Mouse (Mus musculus) kidney, embryonic 15.5 days (tissue): ENCODE measurements at regions not wholly inside any gene's neighbourhood (a gene's known extent, or its start where the extent isn't known, plus 50 kb on each side); places are given as distances from the start of the nearest gene placed in this dataset.
A peak's percentile ranks its signal among the peaks of the same experiment; 100 is the strongest.

Experiments used
- ATAC-seq: fragments of 200-750 bp; cut with Nextera tagmentation; replicated peaks from 2 replicates; pipeline ENCODE4 v1.8.0; 2017; ENCODE audit warnings: moderate TSS enrichment; ENCODE audit not compliant: low FRiP score
- H3K27ac ChIP-seq: fragments of 300-500 bp; sonication (generic); 2 replicates; pipeline ENCODE4 v1.5.1; 2015; ENCODE audit warnings: mild to moderate bottlenecking, inconsistent platforms
- H3K27me3 ChIP-seq: fragments of 300-500 bp; sonication (generic); 2 replicates; pipeline ENCODE4 v1.6.1; 2015; ENCODE audit warnings: inconsistent platforms
- H3K36me3 ChIP-seq: fragments of 300-500 bp; sonication (generic); 2 replicates; pipeline ENCODE4 v1.6.1; 2015; ENCODE audit warnings: inconsistent platforms
- H3K4me1 ChIP-seq: fragments of 300-500 bp; sonication (generic); 2 replicates; pipeline ENCODE4 v1.6.1; 2015; ENCODE audit warnings: inconsistent platforms
- H3K4me2 ChIP-seq: fragments of 300-500 bp; sonication (generic); 2 replicates; pipeline ENCODE4 v1.6.1; 2015; ENCODE audit warnings: moderate library complexity, mild to moderate bottlenecking, inconsistent platforms
- H3K4me3 ChIP-seq: fragments of 300-500 bp; sonication (generic); replicated peaks from 2 replicates; pipeline ENCODE4 v1.5.1; 2015; ENCODE audit warnings: mild to moderate bottlenecking, inconsistent platforms
- H3K9ac ChIP-seq: fragments of 300-500 bp; sonication (generic); 2 replicates; pipeline ENCODE4 v1.6.1; 2015; ENCODE audit warnings: mild to moderate bottlenecking, inconsistent platforms
- H3K9me3 ChIP-seq: fragments of 300-500 bp; sonication (generic); replicated peaks from 2 replicates; pipeline ENCODE4 v1.6.1; 2016; ENCODE audit warnings: inconsistent platforms
- WGBS: fragments of 180-500 bp; shearing (Covaris S2); methylation state at CpG from one replicate; pipeline ENCODE4 v1.1.7; 2015; ENCODE audit warnings: mixed read lengths; 5-methylcytosine and 5-hydroxymethylcytosine counted together

DNA sequence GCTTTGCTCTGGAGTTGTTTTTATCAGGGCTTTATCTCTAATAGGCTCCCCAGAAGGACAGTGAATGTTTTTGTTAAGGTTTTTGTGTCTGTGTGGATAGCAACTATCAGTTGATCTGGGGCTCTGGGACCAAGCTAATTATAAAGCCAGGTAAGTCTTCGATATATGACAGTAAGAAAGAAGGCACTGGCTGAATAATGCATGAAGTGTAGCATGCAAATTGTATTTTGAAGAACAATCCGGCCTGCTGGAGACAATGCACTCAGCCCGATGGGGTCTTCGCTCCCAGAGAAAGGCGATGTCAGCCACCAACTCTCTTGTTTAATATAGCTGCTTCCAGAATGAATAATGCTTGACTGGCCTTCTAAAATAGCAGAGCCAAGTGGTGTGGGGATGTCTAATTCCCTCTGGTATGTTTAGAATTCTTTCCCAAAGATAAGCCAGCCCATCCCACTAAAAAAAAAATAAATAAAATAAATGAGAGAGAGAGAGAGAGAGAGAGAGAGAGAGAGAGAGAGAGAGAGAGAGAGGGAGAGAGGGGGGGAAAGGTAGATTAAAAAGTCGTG is 68.6 kb downstream of the Dad1 start:
- H3K9me3 ChIP-seq: no peaks in the 10 kb centered on the region
- no peak for ATAC-seq
- H3K4me3 ChIP-seq: no peak overlapping the region
- no peak overlapping the region for H3K4me2 ChIP-seq
- H3K27me3 ChIP-seq: no peaks in the 10 kb centered on the region
- H3K9ac ChIP-seq: no peak overlapping the region
- peaks cover 22% of the 10 kb centered on the region for H3K4me1 ChIP-seq
- WGBS: 74% methylated on average over 6 of the region's 6 CpGs
- no peaks in the 10 kb centered on the region for H3K36me3 ChIP-seq
- H3K27ac ChIP-seq: no peak overlapping the region

DNA sequence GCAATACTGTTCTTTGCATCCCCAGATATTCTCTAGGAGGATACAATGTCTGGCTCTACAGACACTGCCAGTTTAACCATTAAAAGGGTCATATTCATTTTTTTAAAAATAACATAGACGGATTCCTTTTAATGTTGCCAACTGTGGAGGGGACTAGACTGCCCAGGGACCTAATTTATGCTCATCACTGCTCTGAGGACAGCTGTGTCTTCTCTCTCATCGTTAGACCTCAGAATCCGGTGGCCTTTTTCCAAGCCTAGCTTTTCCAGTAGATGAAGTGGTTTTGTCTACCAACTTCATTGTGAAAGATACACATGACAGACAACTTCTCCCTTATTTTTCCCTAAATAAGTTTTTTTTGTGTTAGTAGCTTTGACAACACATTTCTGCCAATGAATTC is 70.0 kb downstream of the Dad1 start:
- H3K4me2 ChIP-seq: no peak overlapping the region
- no peak overlapping the region for H3K4me3 ChIP-seq
- H3K36me3 ChIP-seq: no peaks in the 10 kb centered on the region
- no peaks in the 10 kb centered on the region for H3K27me3 ChIP-seq
- H3K9ac ChIP-seq: no peak overlapping the region
- no peak for ATAC-seq
- WGBS: 64% methylated on average over 3 of the region's 3 CpGs
- no peaks in the 10 kb centered on the region for H3K9me3 ChIP-seq
- H3K4me1 ChIP-seq: 0 out of 2 replicates have a peak, but pooled peaks cover 11% of the 10 kb centered on the region
- no peak overlapping the region for H3K27ac ChIP-seq

DNA sequence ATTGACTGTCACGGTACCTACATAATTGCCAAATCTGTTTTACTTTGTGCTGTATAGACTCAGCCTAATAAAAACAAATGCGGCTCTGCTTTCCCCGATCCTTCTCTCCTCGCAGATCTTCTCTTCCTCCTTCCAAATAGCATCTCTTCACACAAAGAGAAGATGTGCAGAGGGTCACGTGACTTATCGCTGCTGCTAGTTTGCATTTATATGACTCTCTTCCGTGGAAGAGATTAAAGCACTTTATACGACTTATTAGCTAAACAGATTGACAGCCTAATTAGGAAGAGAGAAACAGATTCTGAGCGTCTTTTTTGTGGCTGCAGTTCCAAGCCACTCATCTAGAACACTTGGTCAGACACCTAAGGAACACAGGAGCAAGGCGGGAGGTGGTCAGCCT is 71.1 kb downstream of the Dad1 start:
- 65% methylated on average over 10 of the region's 10 CpGs for WGBS
- Histone ChIP-seq H3K9ac (no peak overlapping the region), H3K27me3 (no peaks in the 10 kb centered on the region), H3K4me1 (0 out of 2 replicates have a peak, but pooled peaks cover 11% of the 10 kb centered on the region), H3K4me2 (no peak overlapping the region), H3K36me3 (no peaks in the 10 kb centered on the region), H3K4me3 (no peak overlapping the region), H3K9me3 (no peaks in the 10 kb centered on the region), H3K27ac (no peak overlapping the region)
- ATAC-seq: no peak

DNA sequence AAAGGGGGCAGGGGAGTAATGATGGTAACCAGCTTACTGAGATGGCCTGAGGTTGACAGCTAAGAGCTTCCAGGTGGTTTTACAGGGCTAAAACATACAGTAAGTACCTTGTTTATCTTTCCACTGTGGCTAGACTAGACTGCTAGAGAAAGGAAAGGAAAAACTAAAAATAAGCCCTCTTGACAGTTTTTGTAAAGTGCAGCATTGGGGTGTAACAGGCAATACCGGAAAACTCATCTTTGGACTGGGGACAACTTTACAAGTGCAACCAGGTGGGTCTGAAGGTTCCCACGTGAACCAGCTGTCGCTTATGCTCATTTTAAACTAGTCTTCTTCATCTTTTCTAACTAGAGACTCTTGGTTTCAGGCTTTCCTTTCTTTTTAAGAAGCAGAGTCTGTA is 72.6 kb downstream of the Dad1 start:
- no peak for ATAC-seq
- Histone ChIP-seq H3K4me2 (no peak overlapping the region), H3K4me3 (no peak overlapping the region), H3K27me3 (no peaks in the 10 kb centered on the region), H3K4me1 (0 out of 2 replicates have a peak, but pooled peaks cover 11% of the 10 kb centered on the region), H3K27ac (no peak overlapping the region), H3K9me3 (no peaks in the 10 kb centered on the region), H3K9ac (no peak overlapping the region), H3K36me3 (no peaks in the 10 kb centered on the region)
- WGBS: 77% methylated on average over 3 of the region's 3 CpGs

- Histone ChIP-seq H3K27ac (peak overlapping the region; percentile 32; the same call in 1 of the 2 replicates), H3K4me3 (no peak overlapping the region), H3K9me3 (no peaks in the 10 kb centered on the region), H3K4me2 (no peak overlapping the region), H3K9ac (no peak overlapping the region), H3K36me3 (no peaks in the 10 kb centered on the region), H3K4me1 (0 out of 2 replicates have a peak, but pooled peaks cover 11% of the 10 kb centered on the region), H3K27me3 (no peaks in the 10 kb centered on the region)
- 79% methylated on average over 3 of the region's 3 CpGs for WGBS
- ATAC-seq: no peak
These were observed 73.2 kb downstream of the Dad1 start for GRCm38 (mm10) chr14:54180754-54181153.

DNA sequence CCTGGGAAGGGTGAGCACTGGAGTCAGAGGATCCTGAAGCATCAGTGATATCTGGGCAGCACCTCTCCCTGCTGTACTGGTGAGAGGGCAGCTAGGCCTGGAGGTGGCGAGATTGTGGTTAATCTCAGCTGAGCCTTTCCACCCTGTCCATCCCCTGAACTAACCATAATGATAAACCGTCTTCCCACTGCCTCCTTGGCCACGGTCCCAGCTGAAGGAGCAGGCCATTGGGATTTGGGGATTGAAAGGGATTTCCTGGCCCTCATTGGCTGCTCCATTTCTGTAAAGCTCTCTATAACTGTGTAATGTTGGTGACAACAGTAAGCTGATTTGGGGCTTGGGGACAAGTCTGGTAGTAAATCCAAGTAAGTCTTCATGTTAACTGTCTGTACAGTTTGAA is 73.6 kb downstream of the Dad1 start:
- Histone ChIP-seq H3K27ac (peak overlapping the region; percentile 32; the same call in 1 of the 2 replicates), H3K27me3 (no peaks in the 10 kb centered on the region), H3K9me3 (no peaks in the 10 kb centered on the region), H3K4me2 (no peak overlapping the region), H3K36me3 (no peaks in the 10 kb centered on the region), H3K9ac (no peak overlapping the region), H3K4me1 (0 out of 2 replicates have a peak, but pooled peaks cover 11% of the 10 kb centered on the region), H3K4me3 (no peak overlapping the region)
- WGBS: 68% methylated on average over 3 of the region's 3 CpGs
- no peak for ATAC-seq

GRCm38 (mm10) chr14:54178856-54179255 is 75.0 kb downstream of the Dad1 start:
- H3K9me3 ChIP-seq: no peaks in the 10 kb centered on the region
- 92% methylated on average over 3 of the region's 3 CpGs for WGBS
- H3K4me3 ChIP-seq: no peak overlapping the region
- H3K9ac ChIP-seq: no peak overlapping the region
- H3K4me2 ChIP-seq: no peak overlapping the region
- no peaks in the 10 kb centered on the region for H3K27me3 ChIP-seq
- H3K27ac ChIP-seq: no peak overlapping the region
- 0 out of 2 replicates have a peak, but pooled peaks cover 11% of the 10 kb centered on the region for H3K4me1 ChIP-seq
- H3K36me3 ChIP-seq: no peaks in the 10 kb centered on the region
- no peak for ATAC-seq

- Histone ChIP-seq H3K36me3 (no peaks in the 10 kb centered on the region), H3K9me3 (no peaks in the 10 kb centered on the region), H3K9ac (no peak overlapping the region), H3K27me3 (no peaks in the 10 kb centered on the region), H3K4me3 (no peak overlapping the region), H3K27ac (no peak overlapping the region), H3K4me1 (0 out of 2 replicates have a peak, but pooled peaks cover 11% of the 10 kb centered on the region), H3K4me2 (no peak overlapping the region)
- WGBS: 71% methylated on average over 14 of the region's 14 CpGs
- no peak for ATAC-seq
These were observed 77.4 kb downstream of the Dad1 start for GRCm38 (mm10) chr14:54176469-54176868.

DNA sequence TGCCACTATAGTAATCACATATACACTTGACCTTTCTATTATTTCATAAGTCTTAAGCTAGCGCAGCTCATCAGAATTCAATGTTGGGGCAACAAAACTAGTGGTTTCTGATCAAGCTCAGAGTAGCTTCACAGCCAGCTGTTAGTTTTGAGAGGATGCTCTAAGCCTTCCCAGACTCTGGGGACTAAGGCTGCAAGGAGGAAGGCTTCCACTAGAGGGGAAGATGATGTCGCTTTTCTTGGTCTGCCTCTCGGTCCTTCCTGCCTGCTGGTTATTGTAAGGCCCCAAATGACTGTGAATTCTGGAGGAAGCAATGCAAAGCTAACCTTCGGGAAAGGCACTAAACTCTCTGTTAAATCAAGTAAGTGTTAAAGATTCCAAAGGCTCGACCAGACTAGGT is 78.4 kb downstream of the Dad1 start:
- no peaks in the 10 kb centered on the region for H3K27me3 ChIP-seq
- H3K36me3 ChIP-seq: no peaks in the 10 kb centered on the region
- no peaks in the 10 kb centered on the region for H3K9me3 ChIP-seq
- 72% methylated on average over 5 of the region's 5 CpGs for WGBS
- ATAC-seq: no peak
- no peak overlapping the region for H3K4me3 ChIP-seq
- no peak overlapping the region for H3K9ac ChIP-seq
- no peak overlapping the region for H3K27ac ChIP-seq
- no peak overlapping the region for H3K4me2 ChIP-seq
- 0 out of 2 replicates have a peak, but pooled peaks cover 8% of the 10 kb centered on the region for H3K4me1 ChIP-seq

- Histone ChIP-seq H3K4me1 (0 out of 2 replicates have a peak, but pooled peaks cover 3% of the 10 kb centered on the region), H3K27ac (no peak overlapping the region), H3K4me2 (no peak overlapping the region), H3K36me3 (no peaks in the 10 kb centered on the region), H3K4me3 (no peak overlapping the region), H3K9me3 (no peaks in the 10 kb centered on the region), H3K27me3 (no peaks in the 10 kb centered on the region), H3K9ac (no peak overlapping the region)
- no peak for ATAC-seq
- WGBS: 82% methylated on average over 5 of the region's 5 CpGs
These were observed 80.6 kb downstream of the Dad1 start for GRCm38 (mm10) chr14:54173316-54173715.

DNA sequence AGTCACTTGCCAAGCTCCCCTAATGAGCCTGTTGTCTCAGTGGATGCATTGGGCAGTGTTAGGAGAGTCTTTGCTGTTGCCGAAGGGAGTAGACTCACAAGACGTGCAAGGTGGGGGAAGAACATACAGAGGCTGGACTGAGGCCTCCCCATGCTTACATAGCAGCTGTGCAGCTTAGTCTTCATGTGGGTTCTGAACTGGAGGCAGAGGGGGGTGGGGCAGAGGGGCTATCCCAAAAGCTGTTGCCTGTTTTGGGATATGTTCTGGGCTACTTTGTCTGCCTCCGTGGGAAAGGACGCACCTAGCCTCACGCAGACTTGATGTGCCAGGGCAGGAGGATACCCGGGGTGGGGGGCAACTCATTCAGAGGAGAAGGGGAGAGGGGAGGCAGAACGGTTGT is 84.7 kb downstream of the Dad1 start:
- 83% methylated on average over 7 of the region's 7 CpGs for WGBS
- Histone ChIP-seq H3K27me3 (no peaks in the 10 kb centered on the region), H3K4me3 (no peak overlapping the region), H3K27ac (no peak overlapping the region), H3K4me1 (0 out of 2 replicates have a peak, but pooled peaks cover 8% of the 10 kb centered on the region), H3K4me2 (no peak overlapping the region), H3K9ac (no peak overlapping the region), H3K36me3 (no peaks in the 10 kb centered on the region), H3K9me3 (no peaks in the 10 kb centered on the region)
- ATAC-seq: no peak

DNA sequence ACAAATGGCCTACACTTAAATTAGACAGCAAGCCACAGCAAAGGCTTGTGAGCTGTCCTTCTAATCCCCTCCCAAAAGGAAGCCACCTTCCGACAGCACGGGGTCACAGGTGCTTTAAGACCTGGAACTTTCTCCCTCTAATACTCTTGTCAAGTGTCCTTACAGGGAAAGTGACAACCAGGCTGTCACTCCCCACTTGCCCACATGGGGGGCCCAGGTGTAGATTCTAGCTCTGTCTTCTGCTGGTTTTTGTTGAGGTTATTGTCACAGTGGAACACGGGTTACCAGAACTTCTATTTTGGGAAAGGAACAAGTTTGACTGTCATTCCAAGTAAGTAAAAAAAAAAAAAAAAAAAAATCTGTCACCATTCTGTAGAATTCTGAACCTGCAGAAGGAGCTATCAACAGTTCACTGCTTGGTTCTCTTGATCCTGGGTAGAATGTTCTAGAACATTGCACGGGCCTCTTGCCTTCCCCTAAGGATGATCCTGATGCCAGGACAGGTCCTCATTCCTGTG is 85.4 kb downstream of the Dad1 start:
- Histone ChIP-seq H3K4me1 (0 out of 2 replicates have a peak, but pooled peaks cover 8% of the 10 kb centered on the region), H3K36me3 (no peaks in the 10 kb centered on the region), H3K9ac (no peak overlapping the region), H3K27me3 (no peaks in the 10 kb centered on the region), H3K4me3 (no peak overlapping the region), H3K9me3 (no peaks in the 10 kb centered on the region), H3K4me2 (no peak overlapping the region), H3K27ac (no peak overlapping the region)
- no peak for ATAC-seq
- WGBS: 74% methylated on average over 4 of the region's 4 CpGs

DNA sequence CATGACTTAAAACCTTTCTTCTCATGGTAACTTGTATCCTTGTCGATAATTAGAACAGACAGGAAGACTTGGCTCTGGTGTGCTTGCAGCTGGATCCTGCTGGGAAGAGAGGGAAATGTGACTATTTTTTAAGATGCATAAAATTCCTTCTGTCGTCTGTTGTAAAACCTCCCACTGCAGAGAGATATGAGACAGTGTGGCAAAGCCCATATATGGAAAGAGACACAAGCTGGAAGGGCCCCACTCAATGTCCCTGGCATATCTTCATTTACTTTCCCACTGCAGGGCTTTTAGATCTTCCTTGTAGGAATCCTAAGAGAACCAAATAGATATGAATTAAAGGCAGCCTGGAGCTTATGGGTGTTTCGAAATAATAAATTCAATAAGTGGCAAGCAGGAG is 87.8 kb downstream of the Dad1 start:
- Histone ChIP-seq H3K4me2 (no peak overlapping the region), H3K4me1 (peaks cover 9% of the 10 kb centered on the region), H3K9me3 (no peaks in the 10 kb centered on the region), H3K4me3 (no peak overlapping the region), H3K27me3 (no peaks in the 10 kb centered on the region), H3K36me3 (no peaks in the 10 kb centered on the region), H3K27ac (0 out of 2 replicates have a peak overlapping the region, but pooled peaks have one; percentile 6), H3K9ac (no peak overlapping the region)
- ATAC-seq: no peak
- 47% methylated on average over 3 of the region's 3 CpGs for WGBS
